Mouse (Mus musculus): ENCODE results near the gene Stard5. TPM values are rescaled to one million over a fixed set of nuclear protein-coding genes. Genes with fewer than 3 reads are reported as not detected.
A peak's percentile ranks its signal among the peaks of the same experiment; 100 is the strongest.

Stard5 gene
- total RNA-seq, 2 experiments from 2014 or later: 4.7 to 5.3 TPM

DNA sequence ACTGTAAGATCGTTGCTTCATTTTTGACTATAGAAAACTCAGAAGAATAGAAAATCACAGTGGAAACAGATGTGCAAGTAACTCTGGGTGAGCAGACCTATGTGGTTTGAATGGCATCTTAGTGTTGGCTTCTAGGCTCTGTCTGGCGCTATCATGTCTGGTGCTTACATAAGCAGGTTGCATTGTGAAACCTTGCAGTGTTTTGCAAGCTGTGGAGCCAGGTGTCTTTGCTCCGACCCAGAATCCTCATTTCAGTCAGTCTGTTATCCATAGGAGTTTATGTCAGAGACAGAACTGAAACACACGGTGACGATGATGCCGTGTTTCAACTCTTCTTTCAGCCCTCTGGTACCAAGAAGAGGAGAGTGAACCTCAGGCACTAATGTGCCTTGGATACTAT is 2.1 kb downstream of the Stard5 start:
- no peak for DNase-seq

DNA sequence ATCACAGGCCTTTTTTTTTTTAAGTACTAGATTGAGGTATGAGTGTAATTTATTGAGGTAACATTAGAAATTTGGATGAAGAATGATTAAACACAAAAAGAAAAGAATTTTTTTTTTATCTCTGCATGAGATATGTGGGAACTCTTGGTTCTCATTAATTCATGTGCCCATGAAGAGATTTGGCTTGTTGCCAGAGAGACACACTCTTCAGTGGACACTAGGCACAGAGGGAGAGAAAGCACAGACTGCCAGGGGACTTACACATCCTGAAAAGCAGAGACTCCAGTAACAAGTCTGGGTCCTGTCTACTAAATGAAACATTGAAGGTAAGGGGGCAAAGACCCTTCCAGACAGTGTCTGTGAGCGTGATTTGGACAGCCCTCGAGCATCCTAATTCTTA is 4.0 kb downstream of the Stard5 start:
- no peak for DNase-seq

DNA sequence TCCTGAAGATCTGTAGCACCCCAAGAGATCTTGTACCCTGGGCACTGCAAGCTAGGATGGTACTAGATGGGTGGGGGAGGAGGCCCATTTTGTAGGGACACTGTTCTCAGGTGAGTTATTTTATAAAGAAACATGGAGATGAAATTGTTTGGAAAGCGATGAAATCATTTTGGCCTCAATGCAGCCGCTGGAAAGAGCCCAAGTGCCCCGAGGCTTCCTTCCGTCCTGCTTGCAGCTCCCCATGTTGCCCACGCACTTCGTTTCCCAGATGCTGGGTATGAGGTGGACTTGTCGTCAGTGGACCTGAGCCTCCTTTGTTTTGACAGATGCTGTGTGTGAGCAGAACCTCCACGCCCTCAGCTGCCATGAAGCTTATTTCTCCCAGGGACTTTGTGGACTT is 4.7 kb downstream of the Stard5 start:
- DNase-seq: no peak

DNA sequence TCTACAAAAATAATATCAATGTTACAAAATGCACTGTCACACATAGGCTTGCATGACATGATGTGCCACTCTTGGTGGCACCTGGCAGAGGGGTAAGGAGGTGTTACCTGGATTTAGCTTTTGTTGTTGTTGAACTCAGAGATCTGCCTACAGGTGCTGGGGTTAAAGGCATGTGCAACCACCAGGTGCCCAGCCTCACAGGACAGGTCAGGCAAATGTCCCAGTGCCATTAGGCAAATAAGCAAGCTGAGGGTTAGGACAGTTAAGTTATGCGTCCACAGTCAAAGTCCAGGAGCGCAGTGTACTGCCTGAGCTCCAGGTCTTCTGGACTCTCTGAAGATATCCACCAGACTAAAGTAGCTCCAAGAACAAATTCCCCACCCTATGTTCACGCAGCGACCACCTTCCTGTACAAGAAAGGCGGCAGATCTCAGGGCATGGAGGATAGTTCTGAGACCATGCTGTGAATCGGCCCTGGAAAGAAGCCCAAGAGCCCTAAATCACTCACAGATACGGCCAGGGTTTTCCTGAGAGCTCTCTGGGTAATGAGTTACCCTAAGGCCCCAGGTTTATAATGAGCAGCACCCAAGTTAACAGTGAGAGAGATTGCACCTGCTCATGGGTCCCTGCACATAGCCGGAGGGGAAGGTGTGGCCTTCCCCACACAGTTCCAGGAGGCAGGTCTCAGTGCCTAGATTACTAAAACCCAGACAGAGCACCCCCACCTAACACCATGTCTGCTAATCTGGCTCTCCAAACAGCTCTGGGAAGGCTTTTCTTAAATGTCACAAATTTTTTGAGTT is 6.2 kb downstream of the Stard5 start:
- DNase-seq: no peak

DNA sequence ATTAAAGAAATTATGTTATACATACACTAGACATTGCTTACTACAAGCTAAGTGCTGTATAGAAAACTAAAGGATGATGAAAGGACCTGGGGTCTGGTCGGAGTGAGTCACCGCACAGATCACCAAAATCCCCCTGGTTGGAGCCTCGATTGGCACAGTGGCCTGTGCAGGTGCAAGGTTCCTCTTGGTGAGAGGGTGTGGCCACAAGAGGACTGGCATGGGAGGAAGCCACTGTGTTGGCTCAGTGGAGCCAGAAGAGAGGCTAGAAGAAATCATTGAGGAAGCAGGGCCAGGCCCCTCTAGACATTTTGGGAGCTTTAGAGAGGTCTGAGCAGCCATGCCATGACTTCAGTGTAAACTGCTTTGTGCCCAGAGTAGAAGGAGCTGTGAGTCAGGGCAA is 7.3 kb downstream of the Stard5 start:
- no peak for DNase-seq

DNA sequence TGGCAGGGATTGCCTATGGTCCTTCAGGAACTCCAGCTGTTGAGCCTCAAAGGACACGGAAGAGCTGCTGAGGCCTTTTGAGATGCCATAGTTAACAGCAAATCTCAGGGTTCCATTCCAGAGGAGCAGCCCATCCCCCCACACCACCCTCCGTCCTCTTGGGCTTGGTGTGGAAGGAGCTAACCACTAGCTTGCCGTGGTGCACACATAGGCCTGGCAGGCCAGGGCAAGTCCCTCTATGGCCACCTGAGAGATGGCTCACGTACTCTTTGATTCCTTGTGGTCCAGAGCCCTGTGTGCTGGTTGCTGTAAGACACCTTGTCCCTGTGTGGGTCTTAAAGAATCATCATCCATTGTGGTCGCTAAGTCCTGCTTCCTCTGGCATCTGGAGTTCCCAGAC is 8.8 kb downstream of the Stard5 start:
- no peak for DNase-seq

DNA sequence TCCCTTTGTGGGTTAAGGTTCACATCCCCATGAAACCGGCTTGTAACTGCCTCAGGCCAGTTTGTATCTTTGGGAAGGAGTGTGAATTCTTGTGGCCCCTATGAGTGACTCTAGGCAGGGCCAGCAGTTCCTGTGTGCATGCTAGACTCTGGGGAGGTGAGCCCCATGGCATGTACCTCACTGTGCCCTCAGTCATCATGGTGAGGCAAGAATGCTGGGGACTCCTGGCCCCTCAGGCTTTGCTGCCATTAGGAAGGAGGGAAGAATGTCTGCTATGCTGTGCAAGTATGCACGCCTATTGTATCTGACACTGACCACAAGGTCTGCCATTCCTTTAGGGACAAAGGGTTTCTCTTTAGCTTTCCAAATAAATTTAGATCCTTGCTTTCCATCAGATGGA is 9.4 kb downstream of the Stard5 start:
- no peak for DNase-seq

DNA sequence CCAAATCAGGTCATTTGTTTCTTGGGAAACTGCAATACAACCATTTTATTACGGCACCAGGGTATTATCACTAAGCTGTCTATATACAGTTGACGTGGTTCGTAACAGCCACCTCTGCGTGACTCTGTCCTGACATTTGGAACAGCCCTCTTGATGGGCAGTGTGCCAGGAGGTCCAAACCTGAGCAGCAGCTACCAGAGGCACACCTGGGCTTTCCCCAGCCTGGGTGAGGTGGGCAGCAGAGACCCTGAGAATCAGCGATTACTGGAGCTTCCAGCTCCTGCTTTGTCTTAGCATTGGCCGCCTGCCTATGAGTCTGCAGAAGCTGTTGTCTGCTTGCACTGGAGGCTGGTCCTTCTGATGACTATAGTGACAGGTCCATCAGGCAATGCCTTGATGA is 11.8 kb downstream of the Stard5 start:
- DNase-seq: no peak

DNA sequence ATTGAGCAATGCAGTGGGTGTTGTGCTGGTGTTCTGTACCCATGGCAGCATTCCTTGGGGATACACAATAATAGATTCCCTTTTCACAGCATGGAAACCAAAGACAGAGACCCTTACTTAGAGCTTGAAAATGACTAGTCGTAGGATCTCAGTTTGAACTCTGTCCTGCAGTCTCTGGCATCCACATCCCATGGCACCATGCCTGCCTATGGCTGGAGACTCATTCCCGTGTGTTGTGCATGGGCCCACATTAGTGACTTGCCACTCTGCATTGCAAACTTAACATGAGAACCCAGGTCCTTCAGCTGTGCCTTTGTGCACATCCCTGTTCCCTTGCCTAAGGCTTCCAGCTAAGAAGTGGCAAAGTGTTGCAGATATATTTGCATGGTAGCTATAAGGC is 13.0 kb downstream of the Stard5 start:
- no peak for DNase-seq

DNA sequence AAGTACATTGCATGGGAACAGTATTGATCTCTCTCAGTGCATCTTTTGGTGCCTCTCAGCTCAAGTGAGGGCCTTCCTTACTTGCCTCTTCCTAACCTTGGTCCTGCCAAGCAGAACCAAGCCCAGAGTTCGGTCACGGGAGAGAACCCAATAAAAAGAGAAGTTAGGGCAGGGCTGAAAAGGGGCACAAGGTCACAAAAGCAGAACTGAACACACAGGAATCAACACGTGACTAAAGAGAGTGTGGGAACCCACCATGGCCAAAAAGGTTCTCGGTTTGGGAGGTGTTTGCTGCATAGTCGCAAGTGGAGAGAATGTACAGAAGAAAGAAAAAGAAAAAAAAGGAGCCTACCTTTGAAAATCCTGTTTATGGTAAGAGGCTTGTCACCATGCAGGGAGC is 13.7 kb downstream of the Stard5 start:
- DNase-seq: no peak

DNA sequence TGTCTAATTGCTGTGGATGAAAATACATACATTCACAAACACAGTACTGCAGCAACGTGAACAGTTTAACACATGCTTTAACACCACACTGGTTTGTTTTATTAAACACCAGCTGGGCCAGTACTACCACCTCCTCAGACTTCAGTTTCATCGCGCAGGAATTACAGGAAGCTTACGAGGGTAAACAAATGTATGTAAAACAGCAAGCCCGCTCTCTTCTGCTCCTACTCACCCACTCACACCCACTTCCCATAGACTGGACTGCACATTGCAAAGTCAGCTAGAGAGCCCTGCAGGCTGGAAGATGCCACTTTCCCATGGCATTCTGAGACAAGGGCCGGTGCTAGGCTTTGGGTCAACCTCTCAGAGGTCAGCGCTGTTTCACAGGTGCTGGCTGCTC is 17.0 kb downstream of the Stard5 start:
- no peak for DNase-seq

DNA sequence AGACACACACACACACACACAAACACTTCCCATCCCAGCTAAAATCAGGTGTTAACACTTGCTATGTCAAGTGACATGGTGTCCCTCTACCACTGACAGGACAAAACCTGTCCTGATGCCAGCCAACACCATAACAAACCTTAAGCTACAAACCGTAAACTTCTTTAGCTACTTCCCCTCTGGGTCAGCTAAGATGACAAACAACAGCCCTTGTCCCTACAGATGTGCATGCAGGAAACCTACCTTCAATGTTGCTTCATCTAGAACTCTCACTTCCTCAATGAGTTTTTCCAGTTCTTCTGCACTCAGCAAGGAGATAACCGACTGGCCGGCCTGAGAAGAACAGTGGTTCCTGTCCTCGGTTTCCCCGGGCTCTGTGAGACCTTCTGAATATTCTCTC is 18.9 kb downstream of the Stard5 start:
- DNase-seq: no peak

DNA sequence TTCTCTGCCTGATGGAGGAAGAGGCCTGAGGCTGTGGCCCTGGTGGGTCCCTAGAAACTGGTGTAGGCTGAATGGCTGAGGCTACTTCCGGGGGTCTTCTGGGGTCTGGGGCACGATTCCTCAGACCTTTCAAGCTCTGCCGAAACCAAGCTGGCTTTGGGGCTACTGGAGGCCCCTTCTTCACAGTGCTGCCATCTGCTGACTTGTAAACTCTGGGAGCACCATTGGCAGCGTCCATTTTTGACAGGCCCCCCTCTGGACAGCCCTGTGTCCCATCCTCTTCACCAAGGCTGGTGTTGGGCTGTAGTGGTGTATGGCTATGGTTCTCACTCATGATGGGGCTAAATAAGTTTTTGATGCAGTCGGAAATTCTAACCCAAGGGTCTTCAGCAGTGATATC is 20.7 kb downstream of the Stard5 start:
- no peak for DNase-seq

DNA sequence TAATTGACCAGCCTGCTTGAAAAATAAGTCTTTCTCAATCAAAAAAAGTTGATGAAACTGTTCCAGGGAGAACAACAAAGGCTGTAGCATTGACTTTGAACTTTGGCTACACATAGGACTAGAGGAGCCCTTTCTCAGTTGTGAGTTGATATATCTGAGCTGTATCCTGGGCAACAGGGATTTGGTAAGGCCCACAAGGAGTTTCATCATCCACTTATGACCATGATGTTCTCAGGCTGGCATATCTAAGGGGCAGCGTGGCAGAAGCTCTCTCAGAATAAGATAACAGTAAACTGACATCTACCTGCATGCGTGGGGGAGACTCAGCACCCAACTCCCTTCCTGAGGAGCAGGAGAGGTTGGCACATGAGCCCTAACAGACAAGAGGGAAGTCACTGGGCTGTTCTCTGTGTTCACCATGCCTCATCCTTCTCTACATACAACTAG is 21.9 kb downstream of the Stard5 start:
- DNase-seq: no peak

DNA sequence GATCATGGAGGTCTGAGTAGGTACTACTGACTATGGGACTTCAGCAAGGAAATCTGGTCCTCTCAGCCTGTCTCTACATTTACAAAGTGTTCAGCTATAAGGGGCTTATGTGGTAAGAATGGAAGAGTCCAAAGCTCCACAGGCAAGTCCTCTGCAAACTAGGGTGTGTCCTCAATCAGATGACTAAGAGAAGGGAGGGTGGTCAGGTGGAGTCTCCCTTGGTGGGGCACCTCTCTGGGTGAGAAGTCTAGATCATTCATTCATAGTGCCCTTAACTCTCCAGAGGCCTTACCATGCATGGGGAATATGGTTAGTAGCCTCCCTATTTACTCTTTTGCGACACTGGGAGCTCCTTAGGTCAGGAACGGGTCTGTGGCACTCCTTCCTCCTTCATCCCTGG is 22.4 kb downstream of the Stard5 start:
- DNase-seq: no peak

DNA sequence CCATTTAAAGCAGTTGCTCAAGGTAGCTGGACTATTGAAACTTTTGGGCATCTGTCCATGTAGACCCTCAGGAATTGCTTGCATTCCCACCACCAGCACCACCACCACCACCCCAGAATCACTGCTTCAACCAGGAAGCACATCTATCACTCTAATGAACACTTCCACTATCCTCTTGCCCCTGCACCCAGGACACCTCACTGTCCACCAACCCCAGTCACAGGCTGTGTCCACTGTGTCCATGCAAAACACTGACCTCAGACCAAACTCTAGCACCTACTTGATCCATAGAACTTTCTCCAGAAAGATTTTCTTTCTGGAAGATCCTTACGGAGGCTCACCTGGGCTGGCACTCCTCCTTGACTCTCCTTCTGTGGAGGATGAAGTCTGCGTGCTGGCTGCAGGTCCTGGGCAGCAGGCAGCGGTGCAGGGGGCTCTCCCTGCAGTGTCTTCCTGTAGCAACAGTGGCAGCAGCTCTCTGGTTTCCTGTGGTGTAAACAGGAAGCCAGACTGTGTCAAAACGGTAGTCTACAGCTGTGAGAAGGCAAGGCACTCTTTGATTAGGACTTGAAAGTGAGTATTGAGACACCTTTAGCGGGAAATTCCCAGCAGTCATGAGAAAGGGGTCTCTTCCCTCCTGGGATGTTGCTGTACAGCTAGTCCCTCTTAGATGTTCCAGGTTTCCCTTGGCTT is 23.3 kb downstream of the Stard5 start:
- peak; percentile 48 for DNase-seq

DNA sequence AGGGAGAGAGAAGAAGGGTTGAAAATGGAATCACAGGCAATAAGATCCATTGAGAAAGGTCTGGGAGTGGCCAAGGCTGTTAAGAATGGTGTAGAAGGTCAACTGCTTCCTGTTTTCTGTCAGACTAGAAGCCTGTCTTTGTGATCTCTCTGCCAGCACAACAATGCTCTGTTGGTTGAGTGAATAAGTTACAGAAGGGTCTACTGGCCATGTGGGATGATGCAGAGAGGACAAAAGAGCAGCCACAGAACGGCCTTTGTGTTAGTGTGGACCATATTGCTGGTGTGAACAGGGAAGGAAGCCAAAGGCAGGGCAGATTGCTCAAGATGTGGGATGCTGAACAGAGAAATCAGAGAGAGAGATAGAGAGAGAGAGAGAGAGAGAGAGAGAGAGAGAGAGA is 27.0 kb downstream of the Stard5 start:
- no peak for DNase-seq

DNA sequence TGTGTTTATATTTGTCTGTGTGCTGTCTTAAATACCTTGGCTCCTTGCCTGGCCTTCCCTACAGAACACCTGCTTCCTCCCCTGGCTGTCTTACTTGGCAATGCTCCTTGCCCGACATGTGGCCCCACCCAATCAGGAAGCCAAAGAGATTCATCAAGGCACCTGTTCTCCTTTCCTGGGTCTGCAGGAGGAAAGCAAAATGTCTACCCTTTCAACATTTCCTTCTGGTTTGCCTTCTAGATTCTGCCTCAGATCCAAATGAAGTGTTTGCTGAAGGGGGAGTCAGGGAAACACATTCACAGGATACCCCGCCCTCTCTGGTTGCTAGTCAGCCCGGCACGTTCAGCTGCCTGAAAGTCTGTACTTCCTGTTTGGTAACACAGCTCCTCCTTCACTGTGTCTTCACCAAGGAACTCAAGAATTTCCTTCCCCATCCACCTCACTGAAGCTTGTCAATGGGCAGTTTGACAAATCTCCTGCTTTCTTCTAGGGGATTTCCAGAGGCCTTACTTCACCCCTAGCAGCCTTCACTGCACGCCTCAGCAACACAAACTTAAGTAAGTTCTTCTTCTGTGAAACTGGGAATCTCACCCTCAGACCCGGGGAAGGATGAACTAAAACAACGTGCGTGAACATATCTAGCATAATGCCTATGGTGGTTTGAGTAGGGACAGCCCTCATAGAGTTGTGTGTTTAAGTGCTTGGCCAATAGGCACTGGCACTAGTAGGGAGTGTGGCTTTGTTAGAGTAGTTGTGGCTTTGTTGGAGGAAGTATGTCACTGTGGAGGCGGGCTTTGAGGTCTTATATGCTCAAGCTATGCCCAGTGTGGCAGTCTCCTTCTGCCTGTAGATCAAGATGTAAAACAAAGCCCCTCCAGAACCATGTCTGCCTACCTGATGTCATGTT is 27.7 kb downstream of the Stard5 start:
- peak; percentile 43 for DNase-seq

DNA sequence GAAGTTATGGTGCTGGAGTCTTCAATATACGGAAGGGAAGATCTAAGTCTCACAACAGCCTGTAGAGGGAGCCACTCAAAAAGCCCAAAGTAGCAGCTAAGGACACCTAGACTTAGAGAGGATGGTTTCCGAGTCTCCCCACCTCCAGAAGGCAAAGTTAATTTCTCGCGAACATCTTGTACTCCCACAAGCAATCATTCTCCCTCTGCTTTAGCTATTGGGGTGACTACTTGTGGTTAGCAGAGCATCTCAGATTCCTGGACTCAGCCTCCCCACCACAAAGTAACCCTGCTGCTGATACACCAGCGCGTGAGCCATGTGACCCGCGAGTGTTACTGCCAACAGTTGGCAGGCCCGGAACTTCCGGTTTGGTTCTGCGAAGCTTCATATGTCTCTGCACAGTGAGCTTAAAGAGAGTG is 28.5 kb downstream of the Stard5 start:
- no peak for DNase-seq

DNA sequence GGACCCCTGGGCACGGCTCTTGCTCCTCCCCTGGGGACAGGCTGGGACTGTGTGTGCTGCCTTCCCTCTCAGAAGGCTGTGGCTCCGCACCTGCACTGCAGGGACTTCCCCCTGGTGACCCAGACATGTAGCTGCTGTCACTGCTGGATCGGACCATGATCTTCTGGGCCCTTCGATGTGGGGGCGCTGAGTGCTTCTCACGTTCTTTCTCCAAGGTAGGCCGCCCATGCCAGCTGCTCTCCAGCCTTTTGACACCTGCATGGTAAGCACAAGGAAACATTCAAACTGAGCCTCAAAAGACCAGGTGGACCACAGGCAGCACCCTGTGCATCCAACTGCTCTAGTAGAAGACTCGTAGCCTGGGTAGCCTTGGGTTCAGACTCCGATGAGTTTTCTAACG is 29.3 kb downstream of the Stard5 start:
- DNase-seq: no peak

DNA sequence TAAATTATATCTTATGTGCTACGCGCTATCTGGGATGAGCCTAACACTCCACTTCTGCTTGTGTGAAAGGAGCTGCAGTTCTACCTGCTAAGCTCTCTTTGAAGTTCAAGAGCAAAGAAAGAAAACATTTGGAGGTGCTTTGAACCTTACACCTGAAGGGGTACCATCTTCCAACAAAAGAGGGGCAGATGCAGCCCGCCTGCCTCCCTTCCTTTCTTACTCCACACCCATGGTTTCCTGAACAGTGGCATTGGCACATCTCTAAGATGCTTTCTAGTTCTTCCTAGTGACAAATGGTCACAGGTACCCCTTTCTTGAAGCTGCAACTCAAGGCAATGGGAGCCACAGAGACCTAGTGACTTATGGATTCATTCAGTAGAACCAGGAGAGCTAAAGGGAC is 30.0 kb downstream of the Stard5 start:
- DNase-seq: no peak

DNA sequence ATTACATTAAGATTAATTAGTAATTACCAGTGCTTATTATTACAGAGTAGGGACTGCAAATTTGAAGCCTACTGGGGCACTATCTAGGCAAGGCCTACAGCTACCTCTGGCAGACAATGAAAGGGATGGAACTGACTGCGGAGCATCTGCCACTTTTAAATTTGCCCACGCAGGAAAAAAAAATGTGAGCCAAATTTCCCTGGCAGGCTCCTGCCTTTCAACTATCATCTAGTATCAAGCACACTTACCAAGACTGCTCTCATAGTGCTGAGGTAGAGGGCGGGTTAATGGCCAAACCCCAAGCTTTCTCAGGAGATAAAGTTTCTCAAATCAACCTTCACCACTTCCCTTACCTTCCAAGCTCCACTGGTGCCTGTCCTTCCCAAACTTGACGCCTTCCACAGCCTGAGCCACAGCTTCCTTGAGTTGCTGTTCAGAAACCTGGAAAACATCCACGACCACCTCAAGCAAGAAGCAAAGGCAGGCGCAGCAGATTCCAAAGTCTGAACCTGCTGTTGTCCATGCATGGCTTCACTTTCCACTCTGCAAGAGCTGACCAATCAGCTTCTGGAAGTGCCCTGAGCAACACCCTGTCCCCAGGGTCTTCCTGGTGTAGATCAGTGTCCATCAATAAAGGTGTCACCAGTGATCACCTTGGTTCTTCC is 31.1 kb downstream of the Stard5 start:
- DNase-seq: no peak
